Mouse (Mus musculus) kidney, adult 8-10 months (tissue): Measurements from ENCODE around the gene Zfp759.
"Not testable (repeated sequence)": the region's sequence is repeated elsewhere in the genome, so short reads cannot be mapped to it uniquely, and the experiment has no call there.

Experiments
- DNase-seq, 2 experiments: peaks; one replicate each; pipeline ENCODE4 v3.0.0; 2022

Zfp759 gene

GRCm38 (mm10) chr13:67121360-67121759, at the start of gene Zfp759:
TSS of gene Zfp759 (plus strand) at chr13:67121660.
- not testable (repeated sequence) for DNase-seq

GRCm38 (mm10) chr13:67072786-67073185, 48.7 kb upstream of the Zfp759 start:
- no peak for DNase-seq

GRCm38 (mm10) chr13:67077244-67077643, 44.2 kb upstream of the Zfp759 start:
- no peak for DNase-seq

GRCm38 (mm10) chr13:67081142-67081713, 40.2 kb upstream of the Zfp759 start:
- DNase-seq, result peak; percentile 82 to 84

GRCm38 (mm10) chr13:67081946-67082345, 39.5 kb upstream of the Zfp759 start:
- no peak for DNase-seq

- DNase-seq, result no peak
Observed at GRCm38 (mm10) chr13:67090154-67090553, 31.3 kb upstream of the Zfp759 start.

- DNase-seq, result no peak
Observed at GRCm38 (mm10) chr13:67097876-67098275, 23.6 kb upstream of the Zfp759 start, which contains the start of gene Zfp708. TSS of gene Zfp708 (minus strand) at chr13:67097976.

- DNase-seq, result no peak
Observed at GRCm38 (mm10) chr13:67107681-67108080, 13.8 kb upstream of the Zfp759 start.

GRCm38 (mm10) chr13:67108194-67108820, 13.2 kb upstream of the Zfp759 start, which contains the start of gene Gm28557:
TSS of gene Gm28557 (minus strand) at chr13:67108604.
- peak; percentile 97 for DNase-seq

GRCm38 (mm10) chr13:67108821-67109206, 12.6 kb upstream of the Zfp759 start:
- DNase-seq, result no peak

GRCm38 (mm10) chr13:67112096-67112495, 9.4 kb upstream of the Zfp759 start:
- DNase-seq, result peak in 1 of 2 experiments; percentile 20

GRCm38 (mm10) chr13:67113287-67113686, 8.2 kb upstream of the Zfp759 start:
- no peak for DNase-seq

GRCm38 (mm10) chr13:67116163-67116562, 5.3 kb upstream of the Zfp759 start, which contains the start of gene Rslcan18:
TSS of gene Rslcan18 (minus strand) at chr13:67116263.
- not testable (repeated sequence) for DNase-seq

GRCm38 (mm10) chr13:67124460-67124859, 3.0 kb downstream of the Zfp759 start:
- DNase-seq, result no peak

- not testable (repeated sequence) for DNase-seq
Observed at GRCm38 (mm10) chr13:67127507-67127906, 6.0 kb downstream of the Zfp759 start.

GRCm38 (mm10) chr13:67128038-67128721, 6.7 kb downstream of the Zfp759 start:
- DNase-seq, result peak; percentile 82 to 88

- not testable (repeated sequence) for DNase-seq
Observed at GRCm38 (mm10) chr13:67166122-67166521, 44.7 kb downstream of the Zfp759 start.

- peak; percentile 79 to 85 for DNase-seq
Observed at GRCm38 (mm10) chr13:67172991-67173722, 51.7 kb downstream of the Zfp759 start, which contains the start of gene Rsl1. TSS of gene Rsl1 (plus strand) at chr13:67173182.

- no peak for DNase-seq
Observed at GRCm38 (mm10) chr13:67173723-67174055, 52.2 kb downstream of the Zfp759 start.
